Mouse (Mus musculus) ES-Bruce4 (cell line): ENCODE measurements around the gene Oaz1. TPM values are rescaled to one million over a fixed set of nuclear protein-coding genes. Genes with fewer than 3 reads are reported as not detected.

Source experiments
- H3K27ac ChIP-seq: 2 replicates; pipeline ENCODE4 v1.5.1; 2012; ENCODE audit warnings: low read length, inconsistent platforms; ENCODE audit not compliant: insufficient read depth
- H3K27me3 ChIP-seq: 2 replicates; pipeline ENCODE4 v1.6.1; 2012; ENCODE audit warnings: mild to moderate bottlenecking, low read length, inconsistent platforms; ENCODE audit not compliant: control insufficient read depth, poor library complexity, insufficient read depth, severe bottlenecking
- H3K36me3 ChIP-seq: 2 replicates; pipeline ENCODE4 v1.6.1; 2012; ENCODE audit warnings: inconsistent platforms, mild to moderate bottlenecking, low read length, moderate library complexity; ENCODE audit not compliant: control insufficient read depth, poor library complexity, insufficient read depth, severe bottlenecking
- H3K4me1 ChIP-seq: one replicate; pipeline ENCODE4 v1.8.1; 2011; ENCODE audit warnings: low read length; ENCODE audit not compliant: control insufficient read depth, insufficient read depth
- H3K4me3 ChIP-seq: 2 replicates; pipeline ENCODE4 v1.5.1; 2011; ENCODE audit warnings: low read depth, mild to moderate bottlenecking, low read length
- H3K9ac ChIP-seq: 2 replicates; pipeline ENCODE4 v1.6.1; 2012; ENCODE audit warnings: low read depth, mild to moderate bottlenecking, inconsistent platforms; ENCODE audit not compliant: poor library complexity, severe bottlenecking
- H3K9me3 ChIP-seq: replicated peaks from 2 replicates; pipeline ENCODE4 v1.6.1; 2012; ENCODE audit warnings: mild to moderate bottlenecking, low read length, inconsistent platforms; ENCODE audit not compliant: control insufficient read depth, poor library complexity, insufficient read depth, severe bottlenecking
- CTCF ChIP-seq: IDR thresholded peaks from one replicate; pipeline ENCODE4 v1.8.1; 2011; ENCODE audit warnings: low read depth, low read length
- EP300 ChIP-seq: IDR thresholded peaks from 2 replicates; pipeline ENCODE4 v1.6.1; 2011; ENCODE audit warnings: low read depth, low read length; ENCODE audit not compliant: insufficient read depth
- POLR2A ChIP-seq: IDR thresholded peaks from one replicate; pipeline ENCODE4 v1.8.1; 2011; ENCODE audit warnings: low read length; ENCODE audit not compliant: insufficient read depth
- polyA plus RNA-seq: library from polyadenylated mRNA; stranded (reverse); fragments of >200 nt; gene quantifications from 2 replicates; pipeline ENCODE4 v1.2.4, GENCODE M21; 2011; ENCODE audit warnings: low read depth; ENCODE audit not compliant: missing spikeins, insufficient read depth, insufficient read length

Oaz1 gene
- polyA plus RNA-seq, 1 experiment, result 471 TPM

DNA sequence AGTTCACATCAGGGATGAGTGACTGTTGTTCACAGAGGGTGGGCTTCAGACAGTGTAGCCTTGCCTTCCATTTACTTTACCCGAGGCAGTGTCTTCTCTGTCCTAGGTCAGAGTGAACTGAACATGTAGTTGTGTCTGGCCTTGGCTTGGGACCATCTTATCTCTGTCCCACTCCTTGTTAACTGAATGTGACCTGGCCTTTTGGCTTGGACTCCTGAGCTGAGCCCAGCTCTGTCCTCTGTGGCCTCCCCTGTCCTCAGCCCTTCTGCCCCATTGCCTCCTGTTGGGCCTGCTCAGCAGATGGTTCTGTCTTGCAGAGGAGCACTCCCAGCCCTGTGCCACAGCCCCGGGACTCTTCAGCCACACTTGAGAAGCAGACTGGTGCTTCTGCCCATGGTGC, 38.9 kb upstream of the Oaz1 start:
- Histone ChIP-seq H3K9ac (no peak overlapping the region), H3K9me3 (no peaks in the 10 kb centered on the region), H3K4me3 (no peak overlapping the region), H3K27ac (no peak overlapping the region), H3K27me3 (no peaks in the 10 kb centered on the region), H3K36me3 (peaks cover 42% of the 10 kb centered on the region), H3K4me1 (no peaks in the 10 kb centered on the region)
- TF ChIP-seq CTCF, result no peak
- no peak for TF ChIP-seq EP300
- no peak for TF ChIP-seq POLR2A

DNA sequence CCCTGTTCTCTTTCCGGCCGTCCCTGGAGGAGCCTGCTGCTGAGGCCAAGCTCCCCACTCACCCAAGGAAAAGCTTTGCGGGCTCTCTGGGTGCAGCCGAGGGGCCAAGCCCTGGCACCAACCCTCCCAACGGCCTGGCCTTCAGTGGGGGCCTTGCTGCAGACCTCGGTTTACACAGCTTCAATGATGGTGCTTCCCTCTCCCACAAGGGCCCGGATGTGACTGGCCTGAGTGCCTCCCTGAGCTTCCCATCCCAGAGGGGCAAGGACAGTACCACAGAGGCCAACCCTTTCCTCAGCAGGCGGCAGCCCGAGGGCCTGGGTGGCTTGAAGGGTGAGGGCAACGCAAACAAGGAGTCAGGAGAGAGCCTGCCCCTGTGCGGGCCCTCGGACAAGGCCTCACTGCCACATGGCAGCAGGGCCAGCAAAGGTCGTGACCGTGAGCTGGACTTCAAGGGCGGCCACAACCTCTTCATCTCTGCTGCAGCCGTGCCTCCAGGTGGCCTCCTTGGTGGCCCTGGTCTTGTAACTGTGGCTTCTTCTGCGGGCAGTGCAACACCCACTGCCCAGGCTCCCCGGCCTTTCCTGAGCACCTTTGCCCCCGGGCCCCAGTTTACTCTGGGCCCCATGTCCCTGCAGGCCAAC, 35.6 kb upstream of the Oaz1 start:
- H3K27me3 ChIP-seq, result no peaks in the 10 kb centered on the region
- no peak for TF ChIP-seq POLR2A
- TF ChIP-seq CTCF, result no peak
- no peak for TF ChIP-seq EP300
- no peaks in the 10 kb centered on the region for H3K9me3 ChIP-seq
- H3K27ac ChIP-seq, result no peak overlapping the region
- H3K4me3 ChIP-seq, result no peak overlapping the region
- peaks cover 17% of the 10 kb centered on the region for H3K36me3 ChIP-seq
- H3K4me1 ChIP-seq, result peaks cover 2% of the 10 kb centered on the region
- no peak overlapping the region for H3K9ac ChIP-seq

DNA sequence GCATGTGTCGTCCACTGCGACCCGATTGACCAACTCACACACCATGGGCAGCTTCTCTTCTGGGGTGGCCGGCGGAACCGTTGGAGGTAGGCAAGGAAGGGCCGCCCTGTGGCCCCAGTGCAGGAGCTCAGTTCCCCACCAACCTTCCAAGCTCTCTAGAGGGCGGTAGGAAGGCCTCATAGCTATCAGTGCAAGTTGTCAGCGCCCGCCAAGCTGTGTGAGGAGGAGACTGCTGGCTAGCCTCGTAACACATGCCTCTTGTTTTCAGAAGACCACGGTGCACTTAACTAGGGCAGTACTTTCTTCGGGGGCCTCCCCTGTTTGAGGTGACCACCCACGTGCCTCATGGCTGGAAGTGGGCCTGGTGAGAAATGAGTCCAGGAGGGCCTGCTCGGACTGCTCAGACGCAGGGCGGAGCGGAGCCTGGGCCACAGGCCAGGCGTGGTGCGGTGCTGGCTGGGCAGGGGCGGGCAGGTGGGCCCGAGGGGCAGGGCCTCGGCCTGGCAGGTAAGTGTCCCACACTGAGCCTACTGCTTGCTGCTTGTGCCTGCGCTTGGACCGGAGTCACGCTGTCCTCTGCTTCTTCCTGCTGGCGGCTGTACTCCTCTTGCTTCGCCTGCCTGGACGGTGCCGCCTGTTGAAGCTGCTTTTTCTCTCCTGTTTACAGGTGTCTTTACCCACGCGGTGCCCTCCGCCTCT, 34.8 kb upstream of the Oaz1 start:
- Histone ChIP-seq H3K4me3 (peak overlapping the region; percentile 19), H3K27me3 (no peaks in the 10 kb centered on the region), H3K9me3 (no peaks in the 10 kb centered on the region), H3K4me1 (peaks cover 2% of the 10 kb centered on the region), H3K9ac (peak overlapping the region; percentile 9; the same call in 1 of the 2 replicates), H3K27ac (no peak overlapping the region), H3K36me3 (peaks cover 13% of the 10 kb centered on the region)
- TF ChIP-seq POLR2A (no peak), EP300 (no peak), CTCF (no peak)

DNA sequence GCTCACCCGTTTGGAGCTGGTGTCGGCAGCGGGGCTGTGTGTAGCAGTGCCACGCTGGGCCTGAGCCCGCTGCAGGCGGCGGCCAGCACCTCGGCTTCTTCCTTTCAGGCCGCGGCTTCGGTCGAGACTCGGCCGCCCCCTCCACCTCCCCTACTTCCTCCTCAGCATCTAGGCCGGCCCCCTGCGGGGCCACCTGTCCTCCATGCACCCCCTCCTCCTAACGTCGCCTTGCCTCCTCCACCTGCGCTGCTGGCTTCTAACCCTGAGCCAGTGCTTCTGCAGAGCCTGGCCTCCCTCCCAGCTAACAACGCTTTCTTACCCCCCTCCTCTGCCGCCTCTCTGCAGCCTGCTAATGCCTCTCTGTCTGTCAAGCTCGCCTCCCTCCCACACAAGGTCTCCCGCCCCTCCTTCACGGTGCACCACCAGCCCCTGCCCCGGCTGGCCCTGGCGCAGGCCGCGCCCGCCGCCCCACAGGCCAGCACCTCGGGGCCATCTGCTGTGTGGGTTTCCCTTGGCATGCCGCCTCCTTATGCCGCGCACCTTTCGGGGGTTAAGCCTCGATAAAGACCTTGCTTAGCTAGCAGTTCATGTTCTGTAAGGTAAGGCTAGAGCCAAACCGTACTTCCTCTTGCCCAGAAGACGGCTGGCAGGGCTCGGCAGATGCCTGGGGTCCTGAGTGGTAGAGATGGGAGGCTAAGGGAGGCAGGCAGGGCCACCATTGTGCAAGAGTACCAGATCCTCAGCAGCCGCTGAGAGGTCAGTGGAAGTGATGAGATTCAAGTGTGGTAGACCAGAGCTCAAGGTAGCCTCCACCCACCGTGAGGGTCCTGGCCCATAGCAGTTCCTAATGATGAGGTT, 34.1 kb upstream of the Oaz1 start:
- H3K36me3 ChIP-seq, result peaks cover 13% of the 10 kb centered on the region
- peak overlapping the region; percentile 19 for H3K4me3 ChIP-seq
- H3K27ac ChIP-seq, result no peak overlapping the region
- peak overlapping the region; percentile 9; the same call in 1 of the 2 replicates for H3K9ac ChIP-seq
- no peak for TF ChIP-seq CTCF
- TF ChIP-seq EP300, result no peak
- no peak for TF ChIP-seq POLR2A
- H3K27me3 ChIP-seq, result no peaks in the 10 kb centered on the region
- H3K9me3 ChIP-seq, result no peaks in the 10 kb centered on the region
- H3K4me1 ChIP-seq, result peaks cover 2% of the 10 kb centered on the region

DNA sequence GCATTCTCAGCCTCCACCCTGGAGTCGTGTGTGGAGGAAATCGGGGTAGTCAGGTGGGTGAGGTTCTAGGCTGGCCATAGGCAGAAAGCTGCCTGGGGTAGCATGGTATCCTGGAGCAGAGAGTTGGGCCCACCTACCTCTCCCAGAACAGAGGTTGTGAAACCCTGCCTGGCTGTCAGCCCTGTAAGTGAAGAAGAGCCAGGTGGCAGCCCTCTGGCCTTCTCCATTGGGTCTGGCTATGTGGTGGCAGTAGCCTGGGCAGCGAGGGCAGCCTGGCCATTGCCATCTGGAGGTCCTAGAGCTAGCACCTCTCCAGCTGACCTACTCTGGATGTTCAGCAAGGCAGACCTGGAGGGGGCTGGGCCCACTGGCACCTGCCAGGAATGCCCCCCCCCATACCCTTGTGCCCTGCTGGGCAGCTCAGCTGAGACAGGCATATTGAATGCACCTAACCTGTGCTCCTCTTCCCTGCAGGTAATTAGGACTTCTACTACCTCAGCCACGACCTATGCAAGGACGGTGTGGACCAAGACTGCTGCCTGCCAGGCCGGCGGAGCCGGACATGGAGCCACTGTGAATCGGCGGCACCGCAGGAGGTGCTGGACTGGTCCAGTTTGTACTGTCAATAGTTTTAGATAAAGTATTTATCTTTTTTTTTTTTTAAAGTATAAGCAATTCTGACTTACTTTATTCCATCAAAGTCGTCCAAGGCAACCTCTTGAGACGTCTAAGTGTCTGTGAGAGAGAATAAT, 33.2 kb upstream of the Oaz1 start:
- Histone ChIP-seq H3K9me3 (no peaks in the 10 kb centered on the region), H3K9ac (no peak overlapping the region), H3K4me1 (peaks cover 2% of the 10 kb centered on the region), H3K27me3 (no peaks in the 10 kb centered on the region), H3K36me3 (peaks cover 13% of the 10 kb centered on the region), H3K27ac (no peak overlapping the region), H3K4me3 (no peak overlapping the region)
- TF ChIP-seq CTCF (no peak), EP300 (no peak), POLR2A (no peak)
